Mouse (Mus musculus) liver, adult 2 months (tissue): ENCODE measurements at regions not wholly inside any gene's neighbourhood (a gene's known extent, or its start where the extent isn't known, plus 50 kb on each side); places are given as distances from the start of the nearest gene placed in this dataset.
A peak's percentile ranks its signal among the peaks of the same experiment; 100 is the strongest.

Experiments
- DNase-seq: peaks from one replicate; pipeline ENCODE4 v3.0.0-alpha.2; 2011; ENCODE audit warnings: low read depth, low spot score; ENCODE audit errors: extremely low read depth
- H3K27ac ChIP-seq: fragments of 200-500 bp; replicated peaks from 2 replicates; pipeline ENCODE4 v1.5.1; 2012; ENCODE audit warnings: low read depth, mild to moderate bottlenecking, control low read depth, inconsistent platforms, low read length; ENCODE audit not compliant: insufficient read depth
- H3K27me3 ChIP-seq: fragments of 200-500 bp; 2 replicates; pipeline ENCODE4 v1.6.1; 2012; ENCODE audit warnings: mild to moderate bottlenecking, moderate library complexity, low read length, inconsistent platforms; ENCODE audit not compliant: control insufficient read depth, insufficient read depth
- H3K36me3 ChIP-seq: fragments of 200-500 bp; 2 replicates; pipeline ENCODE4 v1.6.1; 2012; ENCODE audit warnings: low read length, inconsistent platforms; ENCODE audit not compliant: control insufficient read depth, insufficient read depth
- H3K4me1 ChIP-seq: fragments of 200-500 bp; 2 replicates; pipeline ENCODE4 v1.6.1; 2011; ENCODE audit warnings: low read length; ENCODE audit not compliant: control insufficient read depth, insufficient read depth
- H3K4me3 ChIP-seq: fragments of 200-500 bp; 2 replicates; pipeline ENCODE4 v1.5.1; 2011; ENCODE audit warnings: low read depth, mild to moderate bottlenecking, control low read depth, low read length, moderate library complexity; ENCODE audit not compliant: insufficient read depth
- H3K79me2 ChIP-seq: fragments of 200-500 bp; 2 replicates; pipeline ENCODE4 v1.6.1; 2012; ENCODE audit warnings: inconsistent platforms, mild to moderate bottlenecking, low read length, moderate library complexity; ENCODE audit not compliant: control insufficient read depth, insufficient read depth
- H3K9ac ChIP-seq: fragments of 200-500 bp; 2 replicates; pipeline ENCODE4 v1.6.1; 2012; ENCODE audit warnings: low read depth, mild to moderate bottlenecking, control low read depth, inconsistent platforms, low read length
- CTCF ChIP-seq: fragments of 200-500 bp; IDR thresholded peaks from 2 replicates; pipeline ENCODE4 v1.5.1; 2011; ENCODE audit warnings: low read depth, low read length, control low read depth
- POLR2A ChIP-seq: fragments of 200-500 bp; IDR thresholded peaks from 2 replicates; pipeline ENCODE4 v1.6.1; 2011; ENCODE audit warnings: low read length, control low read depth; ENCODE audit not compliant: insufficient read depth; ENCODE audit errors: extremely low read depth
- WGBS: fragments of 180-500 bp; shearing (Covaris S2); methylation state at CpG from one replicate; pipeline ENCODE4 v1.1.7; 2018; 5-methylcytosine and 5-hydroxymethylcytosine counted together

GRCm38 (mm10) chr3:42897936-42898335, 1155.5 kb downstream of the D3Ertd751e start:
- no peak overlapping the region for H3K27ac ChIP-seq
- H3K4me1 ChIP-seq = peaks cover 5% of the 10 kb centered on the region; the same call in 1 of the 2 replicates
- peak; percentile 11 for DNase-seq
- H3K36me3 ChIP-seq = no peaks in the 10 kb centered on the region
- H3K79me2 ChIP-seq = no peaks in the 10 kb centered on the region
- no peaks in the 10 kb centered on the region for H3K27me3 ChIP-seq
- H3K4me3 ChIP-seq = no peak overlapping the region
- no peak for TF ChIP-seq CTCF
- TF ChIP-seq POLR2A = no peak
- H3K9ac ChIP-seq = no peak overlapping the region

DNA sequence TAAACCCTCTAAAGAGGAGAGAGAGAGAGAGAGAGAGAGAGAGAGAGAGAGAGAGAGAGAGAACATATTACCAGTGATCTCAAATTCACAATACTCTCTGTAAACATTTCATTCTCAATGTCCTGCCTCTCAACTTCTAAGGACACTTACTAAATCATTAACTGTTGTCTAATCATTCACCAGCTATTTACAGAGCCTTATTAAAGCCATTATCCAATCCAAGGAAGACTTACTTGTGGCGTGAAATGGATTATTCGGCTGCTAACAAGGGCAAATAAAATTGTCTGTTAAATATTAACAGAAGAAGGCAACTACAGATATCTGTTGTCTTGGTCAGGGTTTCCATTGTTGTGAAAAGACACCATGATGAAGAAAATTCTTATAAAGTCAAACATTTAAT, 1156.5 kb downstream of the D3Ertd751e start:
- no peak for TF ChIP-seq CTCF
- TF ChIP-seq POLR2A = no peak
- H3K27ac ChIP-seq = no peak overlapping the region
- DNase-seq = peak; percentile 91
- H3K4me1 ChIP-seq = peaks cover 5% of the 10 kb centered on the region; the same call in 1 of the 2 replicates
- H3K27me3 ChIP-seq = no peaks in the 10 kb centered on the region
- WGBS = 18% methylated on average over 2 of the region's 2 CpGs
- no peaks in the 10 kb centered on the region for H3K36me3 ChIP-seq
- H3K79me2 ChIP-seq = no peaks in the 10 kb centered on the region
- no peak overlapping the region for H3K4me3 ChIP-seq
- no peak overlapping the region for H3K9ac ChIP-seq

- WGBS = 93% methylated on average over 2 of the region's 2 CpGs
- H3K4me3 ChIP-seq = no peak overlapping the region
- TF ChIP-seq CTCF (no peak), POLR2A (no peak)
- peaks cover 5% of the 10 kb centered on the region; the same call in 1 of the 2 replicates for H3K4me1 ChIP-seq
- H3K27ac ChIP-seq = no peak overlapping the region
- no peaks in the 10 kb centered on the region for H3K36me3 ChIP-seq
- H3K79me2 ChIP-seq = no peaks in the 10 kb centered on the region
- no peak for DNase-seq
- no peaks in the 10 kb centered on the region for H3K27me3 ChIP-seq
- no peak overlapping the region for H3K9ac ChIP-seq
These were observed 1158.6 kb downstream of the D3Ertd751e start for GRCm38 (mm10) chr3:42900984-42901383.

GRCm38 (mm10) chr3:42906246-42906645, 1163.8 kb downstream of the D3Ertd751e start:
- Histone ChIP-seq H3K9ac (no peak overlapping the region), H3K27me3 (no peaks in the 10 kb centered on the region), H3K36me3 (no peaks in the 10 kb centered on the region), H3K27ac (no peak overlapping the region), H3K4me1 (no peaks in the 10 kb centered on the region), H3K4me3 (no peak overlapping the region), H3K79me2 (no peaks in the 10 kb centered on the region)
- DNase-seq = no peak
- 95% methylated on average over 3 of the region's 3 CpGs for WGBS
- no peak for TF ChIP-seq POLR2A
- no peak for TF ChIP-seq CTCF

- Histone ChIP-seq H3K4me3 (no peak overlapping the region), H3K27me3 (no peaks in the 10 kb centered on the region), H3K36me3 (no peaks in the 10 kb centered on the region), H3K27ac (no peak overlapping the region), H3K9ac (no peak overlapping the region), H3K79me2 (no peaks in the 10 kb centered on the region), H3K4me1 (no peaks in the 10 kb centered on the region)
- no peak for TF ChIP-seq POLR2A
- no peak for TF ChIP-seq CTCF
- DNase-seq = no peak
These were observed 1166.0 kb downstream of the D3Ertd751e start for GRCm38 (mm10) chr3:42908404-42908803.

DNA sequence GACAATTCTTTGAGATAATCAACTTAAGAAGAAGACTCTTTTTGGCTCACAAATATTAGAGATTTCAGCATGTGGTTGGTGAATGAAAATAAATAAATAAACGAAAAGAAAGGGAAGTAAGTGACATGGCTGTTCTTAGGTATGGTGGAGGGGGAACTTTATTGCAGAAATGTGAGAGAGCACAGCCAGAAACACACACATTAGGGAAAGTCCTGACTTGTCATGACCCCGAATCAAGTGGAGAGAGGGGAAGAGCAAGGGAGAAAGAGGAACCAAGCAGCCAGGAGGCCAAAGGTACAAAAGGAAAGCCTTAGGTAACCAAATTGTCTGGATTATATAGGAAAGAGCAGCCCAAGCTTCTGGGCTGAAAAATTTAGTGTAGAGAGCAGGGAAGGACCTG, 1172.7 kb downstream of the D3Ertd751e start:
- 44% methylated on average over 2 of the region's 2 CpGs for WGBS
- H3K27ac ChIP-seq = no peak overlapping the region
- no peak for DNase-seq
- H3K27me3 ChIP-seq = no peaks in the 10 kb centered on the region
- H3K4me3 ChIP-seq = no peak overlapping the region
- no peaks in the 10 kb centered on the region for H3K79me2 ChIP-seq
- H3K4me1 ChIP-seq = no peaks in the 10 kb centered on the region
- no peak overlapping the region for H3K9ac ChIP-seq
- no peak for TF ChIP-seq CTCF
- no peaks in the 10 kb centered on the region for H3K36me3 ChIP-seq
